Mouse (Mus musculus) MEL (cell line): ENCODE measurements around the gene Map3k9. TPM values are rescaled to one million over a fixed set of nuclear protein-coding genes. Genes with fewer than 3 reads are reported as not detected.

Experiments
- DNase-seq: peaks from one replicate; pipeline ENCODE4 v3.0.0; 2011; ENCODE audit warnings: low read depth, low spot score
- H3K27ac ChIP-seq: 2 replicates; pipeline ENCODE4 v1.5.1; 2012; ENCODE audit warnings: low read depth, mild to moderate bottlenecking, control low read depth, low read length, moderate library complexity; ENCODE audit not compliant: control insufficient read depth
- H3K27me3 ChIP-seq, 2 experiments: fragments of 150-350 bp in 1 of 2; sonication (generic) in 1 of 2; 2 replicates each; pipeline ENCODE4 v1.6.1; 2012; ENCODE audit warnings: low read length in 2 of 2, mild to moderate bottlenecking in 2 of 2, improper control_type of control experiment in 1 of 2, moderate library complexity in 1 of 2; ENCODE audit not compliant: insufficient read depth in 2 of 2, control insufficient read depth in 1 of 2
- H3K36me3 ChIP-seq, 2 experiments: 2 replicates each; pipeline ENCODE4 v1.6.1; 2012 to 2014; ENCODE audit warnings: low read length in 2 of 2, improper control_type of control experiment in 1 of 2, inconsistent platforms in 1 of 2, mild to moderate bottlenecking in 1 of 2; ENCODE audit not compliant: insufficient read depth in 2 of 2, control insufficient read depth in 1 of 2
- H3K4me1 ChIP-seq, 2 experiments: fragments of 150-350 bp in 1 of 2; sonication (generic) in 1 of 2; 2 replicates each; pipeline ENCODE4 v1.6.1; 2012; ENCODE audit warnings: low read length in 2 of 2, improper control_type of control experiment in 1 of 2, mild to moderate bottlenecking in 1 of 2; ENCODE audit not compliant: insufficient read depth in 2 of 2, control insufficient read depth in 1 of 2
- H3K4me3 ChIP-seq, 2 experiments: fragments of 150-350 bp in 1 of 2; sonication (generic) in 1 of 2; 2 replicates each; pipeline ENCODE4 v1.5.1; 2012; ENCODE audit warnings: low read depth in 2 of 2, low read length in 2 of 2, mild to moderate bottlenecking in 2 of 2, moderate library complexity in 2 of 2, control low read depth in 1 of 2, improper control_type of control experiment in 1 of 2; ENCODE audit not compliant: control insufficient read depth in 1 of 2, insufficient read depth in 1 of 2
- H3K79me2 ChIP-seq: 2 replicates; pipeline ENCODE4 v1.6.1; 2012; ENCODE audit warnings: mild to moderate bottlenecking, low read length, moderate library complexity; ENCODE audit not compliant: control insufficient read depth, poor library complexity, insufficient read depth
- H3K9ac ChIP-seq: 2 replicates; pipeline ENCODE4 v1.6.1; 2012; ENCODE audit warnings: low read depth, mild to moderate bottlenecking, control low read depth, low read length, moderate library complexity; ENCODE audit not compliant: control insufficient read depth, poor library complexity, severe bottlenecking
- H3K9me3 ChIP-seq: fragments of 150-350 bp; sonication (generic); replicated peaks from 2 replicates; pipeline ENCODE4 v1.6.1; 2012; ENCODE audit warnings: mild to moderate bottlenecking, low read length, improper control_type of control experiment, moderate library complexity; ENCODE audit not compliant: insufficient read depth
- CHD2 ChIP-seq: IDR thresholded peaks from 2 replicates; pipeline ENCODE4 v1.6.1; 2011; ENCODE audit warnings: low read length, improper control_type of control experiment
- EP300 ChIP-seq, 2 experiments: IDR thresholded peaks; 2 replicates each; pipeline ENCODE4 v1.6.1; 2011; ENCODE audit warnings: improper control_type of control experiment in 2 of 2, low read length in 2 of 2, low read depth in 1 of 2, mild to moderate bottlenecking in 1 of 2
- HCFC1 ChIP-seq: IDR thresholded peaks from 2 replicates; pipeline ENCODE4 v1.6.1; 2012; ENCODE audit warnings: low read depth, mild to moderate bottlenecking, inconsistent platforms, low read length, improper control_type of control experiment, moderate library complexity
- MYB ChIP-seq: IDR thresholded peaks from 2 replicates; pipeline ENCODE4 v1.6.1; 2011; ENCODE audit warnings: mild to moderate bottlenecking, low read depth, low read length, improper control_type of control experiment
- POLR2AphosphoS2 ChIP-seq: IDR thresholded peaks from 2 replicates; pipeline ENCODE4 v1.6.1; 2011; ENCODE audit warnings: low read length, improper control_type of control experiment
- SMC3 ChIP-seq: IDR thresholded peaks from 2 replicates; pipeline ENCODE4 v1.6.1; 2011; ENCODE audit warnings: low read depth, low read length, improper control_type of control experiment
- TBP ChIP-seq: IDR thresholded peaks from 2 replicates; pipeline ENCODE4 v1.8.0; 2011; ENCODE audit warnings: low read depth, low read length, improper control_type of control experiment
- UBTF ChIP-seq: IDR thresholded peaks from 2 replicates; pipeline ENCODE4 v1.6.1; 2012; ENCODE audit warnings: low read depth, mild to moderate bottlenecking, inconsistent platforms, low read length, improper control_type of control experiment, moderate library complexity, borderline replicate concordance; ENCODE audit not compliant: insufficient read depth
- polyA plus RNA-seq, 2 experiments: library from polyadenylated mRNA; stranded (reverse) in 1 of 2; unstranded in 1 of 2; fragments of >175 nt in 1 of 2; fragments of >200 nt in 1 of 2; gene quantifications; 2 replicates each; pipeline versions ENCODE4 v1.2.1 to v1.2.4; 2012; ENCODE audit warnings: low replicate concordance in 2 of 2, low read depth in 1 of 2; ENCODE audit not compliant: insufficient read length in 2 of 2, insufficient read depth in 1 of 2, missing spikeins in 1 of 2
- total RNA-seq: library from RNA; depleted of rRNA; stranded (reverse); fragments of 300-350 nt; gene quantifications from 2 replicates; pipeline ENCODE4 v1.2.3, GENCODE M21; 2012; rRNA removed

Gene Map3k9
- total and polyA plus RNA-seq, 3 experiments, result not detected

DNA sequence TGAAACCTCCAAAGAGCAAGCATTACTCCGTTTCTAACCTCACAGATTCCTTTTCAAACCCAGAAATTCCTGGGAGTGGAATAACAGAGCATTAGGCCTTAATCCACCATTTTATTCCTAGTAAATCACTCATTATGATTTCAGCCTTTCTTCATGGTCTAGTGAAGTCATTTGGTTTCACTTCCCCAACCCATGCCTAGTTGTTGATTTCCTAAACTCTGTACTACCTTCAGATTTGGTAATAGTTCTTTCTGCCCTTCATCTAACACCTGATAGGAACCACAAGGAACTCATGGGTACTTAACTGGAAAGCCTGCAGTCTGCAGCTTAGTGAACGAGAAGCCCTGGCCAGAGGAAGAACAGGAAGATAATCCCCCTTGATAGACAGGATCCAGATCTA, 105.4 kb downstream of the Map3k9 start:
- Histone ChIP-seq H3K79me2 (no peaks in the 10 kb centered on the region), H3K27me3 (peaks cover 1 to 2% of the 10 kb centered on the region in 2 experiments; a peak in 3 of 4 replicates), H3K9me3 (no peaks in the 10 kb centered on the region), H3K4me3 (no peak overlapping the region), H3K4me1 (no peaks in the 10 kb centered on the region)
- no peak for TF ChIP-seq POLR2AphosphoS2
- TF ChIP-seq UBTF, result no peak
- TF ChIP-seq TBP, result no peak
- TF ChIP-seq CHD2, result no peak
- no peak for TF ChIP-seq SMC3
- TF ChIP-seq MYB, result no peak
- TF ChIP-seq HCFC1, result no peak
- no peak for TF ChIP-seq EP300 (IDR thresholded peaks at IDR 0.05; ENCODE audit: low read depth in 1 of 2, low read length in 2 of 2)
- TF ChIP-seq, all 39 proteins: peak for 0
- no peak overlapping the region for H3K9ac ChIP-seq
- DNase-seq, result no peak
- H3K27ac ChIP-seq, result no peak overlapping the region
- no peaks in the 10 kb centered on the region for H3K36me3 ChIP-seq

Other genes starting within 250 kb of the Map3k9 start
- gene Gm20498, start 248.3 kb downstream of the Map3k9 start, total RNA-seq, result 40.0 and 46.2 TPM in 2 replicates
- gene Gm20498, start 248.3 kb downstream of the Map3k9 start, polyA plus RNA-seq, result 10 to 100 TPM in 1 of 2 experiments, not detected in 1; 41.5 TPM
- gene Synj2bp, start 248.3 kb downstream of the Map3k9 start, total RNA-seq, result 12.3 and 14.7 TPM in 2 replicates
- 10 to 100 TPM in 1 of 2 experiments, not detected in 1; 19.3 TPM for gene Synj2bp, start 248.3 kb downstream of the Map3k9 start, polyA plus RNA-seq
- gene Adam21, start 212.7 kb downstream of the Map3k9 start, total RNA-seq, result 0.08 and 0.10 TPM in 2 replicates
- gene Adam21, start 212.7 kb downstream of the Map3k9 start, polyA plus RNA-seq, result under 1 TPM in 1 of 2 experiments, not detected in 1; 0.06 TPM
- gene Med6, start 186.2 kb downstream of the Map3k9 start, total RNA-seq, result 41.8 and 49.2 TPM in 2 replicates
- 10 to 100 TPM in 1 of 2 experiments, not detected in 1; 44.4 TPM for gene Med6, start 186.2 kb downstream of the Map3k9 start, polyA plus RNA-seq
- not detected in 2 replicates for gene Ttc9, start 149.9 kb downstream of the Map3k9 start, total RNA-seq
- not detected for gene Ttc9, start 149.9 kb downstream of the Map3k9 start, polyA plus RNA-seq
- gene Pcnx, start 78.8 kb upstream of the Map3k9 start, total RNA-seq, result 8.9 and 11.4 TPM in 2 replicates
- 100 to 1,000 TPM in 1 of 2 experiments, 10 to 100 TPM in 1; 20.6 to 140 TPM for gene Pcnx, start 78.8 kb upstream of the Map3k9 start, polyA plus RNA-seq